Mouse (Mus musculus) testis, adult 2 months (tissue): Measurements from ENCODE around the gene Dmrtc2. TPM values are rescaled to one million over a fixed set of nuclear protein-coding genes. Genes with fewer than 3 reads are reported as not detected.

Source experiments
- H3K27ac ChIP-seq: fragments of 200-500 bp; 2 replicates; pipeline ENCODE4 v1.5.1; 2012; ENCODE audit warnings: low read depth, low read length; ENCODE audit not compliant: control insufficient read depth, insufficient read depth
- H3K27me3 ChIP-seq: fragments of 200-500 bp; 2 replicates; pipeline ENCODE4 v1.6.1; 2012; ENCODE audit warnings: mild to moderate bottlenecking, low read length, moderate library complexity; ENCODE audit not compliant: control insufficient read depth, insufficient read depth
- H3K36me3 ChIP-seq: fragments of 200-500 bp; 2 replicates; pipeline ENCODE4 v1.6.1; 2012; ENCODE audit warnings: mild to moderate bottlenecking, low read length; ENCODE audit not compliant: control insufficient read depth, insufficient read depth
- H3K4me1 ChIP-seq: fragments of 200-500 bp; 2 replicates; pipeline ENCODE4 v1.6.1; 2012; ENCODE audit warnings: low read length; ENCODE audit not compliant: control insufficient read depth, insufficient read depth
- H3K4me3 ChIP-seq: fragments of 200-500 bp; 2 replicates; pipeline ENCODE4 v1.5.1; 2012; ENCODE audit warnings: low read depth, mild to moderate bottlenecking, low read length, moderate library complexity, mixed read lengths; ENCODE audit not compliant: control insufficient read depth
- CTCF ChIP-seq: fragments of 200-500 bp; IDR thresholded peaks from 2 replicates; pipeline ENCODE4 v1.5.1; 2012; ENCODE audit warnings: low read depth, mild to moderate bottlenecking, inconsistent platforms, low read length, moderate library complexity; ENCODE audit not compliant: control insufficient read depth, insufficient read depth, insufficient replicate concordance
- POLR2A ChIP-seq: fragments of 200-500 bp; IDR thresholded peaks from 2 replicates; pipeline ENCODE4 v1.6.1; 2012; ENCODE audit warnings: low read depth, mild to moderate bottlenecking, inconsistent platforms, low read length, moderate library complexity; ENCODE audit not compliant: control insufficient read depth
- polyA plus RNA-seq: library from polyadenylated mRNA; depleted of rRNA; stranded (reverse); fragments of >200 nt; gene quantifications from 2 replicates; pipeline ENCODE4 v1.2.3, GENCODE M21; 2012

The Dmrtc2 gene
- polyA plus RNA-seq, 1 experiment, result 129 TPM

DNA sequence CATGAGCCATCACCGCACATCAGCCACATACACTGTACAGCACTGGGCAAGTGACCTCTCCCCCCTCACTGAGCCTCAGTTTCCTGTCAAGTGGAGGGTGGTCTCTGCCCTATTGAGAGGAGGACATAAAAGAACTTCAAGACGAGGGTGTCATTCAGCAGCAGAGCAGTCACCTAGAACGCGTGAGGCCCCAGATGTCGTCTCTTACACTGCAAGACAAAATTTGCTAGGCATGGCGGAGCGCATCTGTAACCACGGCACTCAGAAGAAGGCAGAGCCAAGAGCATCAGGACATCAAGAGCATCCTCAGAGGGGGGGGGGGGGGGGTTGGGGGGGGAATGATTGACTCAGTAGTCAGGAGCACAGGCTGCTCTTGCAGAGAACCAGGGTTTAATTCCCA lies 26.4 kb downstream of the Dmrtc2 start:
- H3K4me1 ChIP-seq, result no peaks in the 10 kb centered on the region
- H3K27me3 ChIP-seq, result no peaks in the 10 kb centered on the region
- H3K27ac ChIP-seq, result no peak overlapping the region
- no peak overlapping the region for H3K4me3 ChIP-seq
- H3K36me3 ChIP-seq, result no peaks in the 10 kb centered on the region
- TF ChIP-seq POLR2A (no peak), CTCF (no peak)

DNA sequence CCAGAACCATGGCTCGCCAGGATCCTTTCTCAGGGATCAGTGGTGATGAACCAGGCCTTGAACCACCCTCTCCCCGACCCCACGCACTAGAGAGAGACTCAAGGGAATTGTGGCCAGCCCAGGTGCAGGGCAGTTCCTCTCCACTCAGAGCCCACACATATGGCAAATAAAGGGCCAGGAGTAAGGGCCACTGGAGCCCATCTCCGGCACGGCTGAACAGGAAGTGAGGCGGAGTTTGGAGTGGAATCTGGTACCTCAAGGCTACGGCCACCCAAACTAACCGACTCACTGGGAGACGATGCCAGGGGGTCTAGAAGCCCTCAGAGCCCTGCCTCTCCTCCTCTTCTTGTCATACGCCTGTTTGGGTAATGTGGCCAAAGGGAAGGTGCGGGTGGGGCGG lies 27.4 kb downstream of the Dmrtc2 start, which contains the start of gene Cd79a:
Cd79a (plus strand) TSS at position 158 of the 400 bp plus-strand sequence.
- Histone ChIP-seq H3K27me3 (no peaks in the 10 kb centered on the region), H3K4me1 (no peaks in the 10 kb centered on the region), H3K36me3 (no peaks in the 10 kb centered on the region), H3K27ac (no peak within 1 kb of the TSS), H3K4me3 (no peak within 1 kb of the TSS)
- TF ChIP-seq POLR2A, result no peak
- TF ChIP-seq CTCF, result no peak

DNA sequence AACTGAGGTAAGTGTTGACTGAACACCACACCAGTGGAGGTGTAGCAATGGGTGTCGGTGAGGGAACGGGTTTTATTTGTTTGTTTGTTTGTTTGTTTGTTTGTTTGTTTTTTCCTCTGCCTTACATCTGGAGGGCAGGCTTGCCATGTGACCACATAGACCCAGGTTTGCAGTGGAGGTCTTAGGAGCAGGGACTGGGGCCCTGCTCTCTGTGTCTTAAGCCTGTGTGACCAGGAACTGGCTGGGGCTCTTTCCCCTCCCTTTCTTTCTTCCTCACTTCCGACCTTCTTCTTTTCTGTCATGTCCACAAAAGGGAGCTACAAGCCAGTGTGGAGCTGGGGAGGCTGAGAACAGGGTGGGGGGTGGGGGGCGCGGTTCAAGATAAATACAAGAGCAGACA lies 28.1 kb downstream of the Dmrtc2 start:
- TF ChIP-seq POLR2A (no peak), CTCF (no peak)
- Histone ChIP-seq H3K4me1 (peaks cover 3% of the 10 kb centered on the region; the same call in 1 of the 2 replicates), H3K27ac (no peak overlapping the region), H3K4me3 (no peak overlapping the region), H3K27me3 (no peaks in the 10 kb centered on the region), H3K36me3 (no peaks in the 10 kb centered on the region)

DNA sequence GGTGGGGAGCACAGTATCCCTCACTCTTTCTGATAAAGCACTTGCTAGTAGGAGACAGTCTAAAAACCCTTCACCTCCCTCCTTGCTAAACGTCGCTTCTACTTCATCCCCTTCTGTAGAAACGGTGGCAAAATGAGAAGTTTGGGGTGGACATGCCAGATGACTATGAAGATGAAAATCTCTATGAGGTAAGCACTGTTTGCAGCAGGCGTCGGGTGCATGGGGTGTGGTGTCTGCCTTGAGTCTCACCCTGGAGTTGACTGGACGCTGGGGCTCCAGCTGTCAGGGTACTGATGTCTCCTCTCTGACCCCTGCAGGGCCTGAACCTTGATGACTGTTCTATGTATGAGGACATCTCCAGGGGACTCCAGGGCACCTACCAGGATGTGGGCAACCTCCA lies 31.3 kb downstream of the Dmrtc2 start:
- Histone ChIP-seq H3K27ac (no peak overlapping the region), H3K4me1 (peaks cover 3% of the 10 kb centered on the region; the same call in 1 of the 2 replicates), H3K27me3 (no peaks in the 10 kb centered on the region), H3K4me3 (no peak overlapping the region), H3K36me3 (no peaks in the 10 kb centered on the region)
- TF ChIP-seq POLR2A, result no peak
- TF ChIP-seq CTCF, result no peak

DNA sequence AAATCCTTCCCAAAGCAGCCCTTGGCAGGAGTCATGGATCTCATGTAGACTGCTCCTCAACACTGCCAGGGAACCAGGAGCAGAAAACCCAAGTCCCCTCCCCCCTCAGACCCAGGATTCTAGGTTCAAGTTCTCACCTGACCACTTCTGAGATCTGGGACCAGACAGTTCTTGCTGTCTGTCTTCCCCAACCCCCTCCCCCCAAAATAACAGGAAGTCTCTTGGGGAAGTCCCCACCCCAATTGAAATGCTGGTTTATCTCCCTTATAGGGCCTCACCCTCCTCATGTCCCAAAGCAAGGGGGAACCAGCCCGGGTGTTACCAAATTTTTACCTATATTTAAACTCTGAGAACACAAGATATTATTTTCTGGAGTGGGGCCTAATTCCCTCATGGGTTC lies 32.0 kb downstream of the Dmrtc2 start:
- no peak overlapping the region for H3K27ac ChIP-seq

DNA sequence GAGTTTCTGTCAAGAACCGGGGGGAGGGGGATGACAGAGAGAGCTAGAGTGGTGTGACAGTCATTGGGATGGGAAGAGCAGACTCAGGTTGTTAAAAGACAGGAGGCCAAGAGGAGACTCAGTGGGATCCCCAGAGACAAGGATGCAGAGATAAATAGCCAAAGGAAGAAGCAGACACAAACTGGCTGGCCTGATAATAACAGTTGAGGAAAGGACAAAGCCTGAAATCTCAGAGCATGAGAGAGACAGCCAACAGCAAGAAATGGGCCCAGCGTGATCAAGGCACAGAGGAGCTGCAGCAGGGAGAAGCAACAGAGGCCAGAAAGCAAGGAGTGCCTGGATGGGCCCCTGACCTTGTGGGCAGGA lies 32.4 kb downstream of the Dmrtc2 start:
- TF ChIP-seq CTCF (no peak), POLR2A (no peak)
- Histone ChIP-seq H3K36me3 (no peaks in the 10 kb centered on the region), H3K4me3 (peak overlapping the region; percentile 71), H3K4me1 (peaks cover 3% of the 10 kb centered on the region; the same call in 1 of the 2 replicates), H3K27me3 (no peaks in the 10 kb centered on the region), H3K27ac (peak overlapping the region; percentile 56; the same call in 1 of the 2 replicates)

More for the DNA sequence above, 32.0 kb downstream of the Dmrtc2 start:
- H3K27me3 ChIP-seq, result no peaks in the 10 kb centered on the region
- H3K4me3 ChIP-seq, result no peak overlapping the region
- no peaks in the 10 kb centered on the region for H3K36me3 ChIP-seq
- peaks cover 3% of the 10 kb centered on the region; the same call in 1 of the 2 replicates for H3K4me1 ChIP-seq
- TF ChIP-seq POLR2A, result no peak

DNA sequence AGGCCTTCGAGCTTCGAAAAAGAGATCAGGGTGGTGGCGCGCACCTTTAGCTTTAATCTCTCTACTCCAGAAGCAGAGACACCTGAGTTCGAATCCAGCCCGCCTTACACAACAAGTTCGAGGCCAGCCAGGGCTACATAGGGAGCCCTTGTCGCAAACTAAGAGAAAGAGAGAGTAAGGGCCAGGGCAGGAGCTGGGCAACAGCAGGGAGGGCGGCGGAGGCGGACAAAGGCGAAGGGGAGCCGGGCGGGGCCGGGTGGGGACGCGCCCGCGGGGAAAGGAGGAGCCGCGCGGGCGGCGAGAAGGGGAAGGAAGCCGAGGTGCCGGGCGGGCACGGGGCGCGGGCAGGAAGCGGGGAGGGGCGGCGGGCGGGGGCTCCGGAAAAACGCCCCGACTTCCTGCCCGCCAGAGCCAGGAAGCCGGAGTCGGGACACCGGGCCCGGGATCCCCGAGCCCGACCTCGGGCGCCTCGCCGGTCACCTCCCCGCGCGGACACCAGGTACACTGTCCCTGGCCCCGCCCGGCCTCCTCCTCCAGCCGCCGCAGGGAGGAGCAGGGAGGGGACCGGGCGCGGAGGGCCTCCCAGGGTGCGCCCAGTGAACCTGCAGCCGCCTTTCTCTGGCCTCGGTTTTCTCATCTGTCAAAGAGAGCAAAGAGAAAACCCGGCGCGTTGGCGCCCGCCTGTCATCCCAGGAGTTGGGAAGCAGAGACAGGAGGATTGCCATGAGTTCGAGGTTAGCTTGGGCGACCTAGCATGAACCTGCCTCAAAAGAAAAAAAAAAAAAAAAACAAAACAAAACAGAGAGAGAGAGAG lies 33.0 kb downstream of the Dmrtc2 start, which contains the start of gene Arhgef1:
Arhgef1 (plus strand) TSS at position 283 of the 814 bp plus-strand sequence.
- peak within 1 kb of the TSS; percentile 56 for H3K27ac ChIP-seq
- TF ChIP-seq POLR2A (no peak), CTCF (no peak)
- H3K4me3 ChIP-seq, result peak within 1 kb of the TSS; percentile 71
- no peaks in the 10 kb centered on the region for H3K36me3 ChIP-seq
- H3K27me3 ChIP-seq, result no peaks in the 10 kb centered on the region
- peaks cover 3% of the 10 kb centered on the region; the same call in 1 of the 2 replicates for H3K4me1 ChIP-seq
